Mouse (Mus musculus): ENCODE results near the gene Cyp2d9. TPM values are rescaled to one million over a fixed set of nuclear protein-coding genes. Genes with fewer than 3 reads are reported as not detected.
"Not testable (repeated sequence)": the region's sequence is repeated elsewhere in the genome, so short reads cannot be mapped to it uniquely, and the experiment has no call there.

The Cyp2d9 gene
- total RNA-seq, 2 experiments from 2014 or later = not detected

DNA sequence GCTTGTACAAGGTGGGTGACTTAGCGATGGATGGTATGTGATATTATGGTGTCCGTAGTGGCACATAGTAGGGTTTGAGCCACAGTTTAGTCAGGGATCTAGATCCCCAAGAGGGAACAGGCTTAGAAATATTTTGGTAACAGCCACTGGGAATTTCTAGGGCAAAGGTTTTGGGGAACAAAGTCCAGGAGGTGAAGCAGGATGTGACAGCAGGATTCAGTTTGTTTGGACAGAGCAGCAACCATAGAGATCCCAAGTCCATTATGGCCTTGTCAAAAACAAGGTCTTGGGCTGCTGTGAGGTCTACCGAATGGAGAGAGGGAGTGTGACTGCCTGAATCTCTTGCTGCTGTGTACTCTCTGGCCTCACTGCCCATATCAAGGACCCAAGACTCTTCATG lies 10.4 kb downstream of the Cyp2d9 start:
- intact Hi-C loops (cut with DNase I) = no loop called here
- DNase-seq = no peak

- DNase-seq = no peak
- intact Hi-C loops (cut with DNase I) = no loop called here
Measured at GRCm38 (mm10) chr15:82445196-82445595, 12.0 kb downstream of the Cyp2d9 start.

- DNase-seq; intact Hi-C loops (cut with DNase I): not testable (repeated sequence)
Measured at GRCm38 (mm10) chr15:82450045-82450444, 16.8 kb downstream of the Cyp2d9 start.

DNA sequence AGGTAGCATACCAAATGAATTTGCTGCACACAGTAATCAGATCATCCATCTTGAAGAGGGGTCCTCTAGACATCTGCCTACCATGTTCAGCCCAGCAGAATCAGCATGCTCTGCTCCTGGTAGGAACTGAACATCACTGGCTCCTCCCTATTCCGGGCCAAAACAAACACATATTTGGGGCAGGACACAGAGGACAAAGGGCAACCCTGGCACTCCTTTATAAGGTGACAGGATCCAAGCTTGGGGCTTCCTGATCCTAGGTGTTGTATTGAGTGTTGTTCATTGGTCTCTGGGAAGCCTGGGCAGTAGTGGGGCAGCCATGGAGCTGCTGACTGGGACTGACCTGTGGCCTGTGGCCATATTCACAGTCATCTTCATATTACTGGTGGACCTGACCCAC lies 18.9 kb downstream of the Cyp2d9 start:
- intact Hi-C loops (cut with DNase I); DNase-seq: not testable (repeated sequence)

- DNase-seq = not testable (repeated sequence)
Measured at GRCm38 (mm10) chr15:82453501-82453900, 20.3 kb downstream of the Cyp2d9 start.

GRCm38 (mm10) chr15:82456086-82456790 lies 23.0 kb downstream of the Cyp2d9 start:
- intact Hi-C loops (cut with DNase I); DNase-seq: not testable (repeated sequence)

More at GRCm38 (mm10) chr15:82453501-82453900, 20.3 kb downstream of the Cyp2d9 start:
- intact Hi-C loops (cut with DNase I) = not testable (repeated sequence)

GRCm38 (mm10) chr15:82457064-82458021 lies 24.1 kb downstream of the Cyp2d9 start:
- intact Hi-C loops (cut with DNase I) = no loop called here

GRCm38 (mm10) chr15:82459266-82459665 lies 26.0 kb downstream of the Cyp2d9 start:
- intact Hi-C loops (cut with DNase I); DNase-seq: not testable (repeated sequence)

More at GRCm38 (mm10) chr15:82457064-82458021, 24.1 kb downstream of the Cyp2d9 start:
- no peak for DNase-seq

DNA sequence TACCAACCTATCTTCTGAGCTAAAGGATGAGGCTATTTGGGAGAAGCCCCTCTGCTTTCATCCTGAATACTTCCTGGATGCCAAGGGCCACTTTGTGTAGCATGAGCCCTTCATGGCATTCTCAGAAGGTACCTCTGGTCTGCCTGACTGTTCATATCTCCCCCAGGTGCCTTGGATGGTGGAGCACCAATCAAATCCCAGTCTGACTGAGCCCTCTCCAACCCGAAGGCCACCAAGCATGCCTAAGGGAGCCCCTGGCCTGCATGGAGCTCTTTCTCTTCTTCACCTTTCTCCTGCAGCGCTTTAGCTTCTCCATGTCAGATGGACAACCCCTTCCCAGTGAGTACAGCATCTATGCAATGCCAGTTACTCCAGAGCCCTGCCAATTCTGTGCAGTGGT lies 31.5 kb downstream of the Cyp2d9 start:
- intact Hi-C loops (cut with DNase I) = no loop called here
- no peak for DNase-seq

GRCm38 (mm10) chr15:82494273-82494672 lies 61.0 kb downstream of the Cyp2d9 start:
- intact Hi-C loops (cut with DNase I); DNase-seq: not testable (repeated sequence)

Small RNAs within 50 kb of the gene (microRNA-seq; reads per million reads assigned to microRNA genes)
- 0 reads per million in 2 experiments for gene Gm25990
- gene Gm27331 = 0 reads per million in 2 experiments
- gene Gm27622 = 0 reads per million in 2 experiments
- 0 reads per million in 2 experiments for gene Gm27825
- 0 reads per million in 2 experiments for gene Mir7684

Other genes with a start within 250 kb of the Cyp2d9 start
- gene Shisa8, start 220.6 kb upstream of the Cyp2d9 start, total RNA-seq (2021) = not detected
- gene Tnfrsf13c, start 209.1 kb upstream of the Cyp2d9 start, total RNA-seq (2021) = not detected
- gene Cenpm, start 188.7 kb upstream of the Cyp2d9 start, total RNA-seq (2021) = under 1 TPM; 0.46 to 0.79 TPM
- not detected for gene 1500009C09Rik, start 181.0 kb upstream of the Cyp2d9 start, total RNA-seq (2021)
- under 1 TPM; 0.31 to 0.91 TPM for gene Sept3, start 158.5 kb upstream of the Cyp2d9 start, total RNA-seq (2021)
- gene Wbp2nl, start 134.5 kb upstream of the Cyp2d9 start, total RNA-seq (2021) = not detected
- 10 to 100 TPM; 10.3 to 13.2 TPM for gene Naga, start 94.5 kb upstream of the Cyp2d9 start, total RNA-seq (2021)
- under 1 TPM; 0.37 to 0.51 TPM for gene Pheta2, start 94.5 kb upstream of the Cyp2d9 start, total RNA-seq (2021)
- 100 to 1,000 TPM; 116 to 123 TPM for gene Smdt1, start 94.5 kb upstream of the Cyp2d9 start, total RNA-seq (2021)
- 100 to 1,000 TPM; 440 to 476 TPM for gene Ndufa6, start 79.1 kb upstream of the Cyp2d9 start, total RNA-seq (2021)
- gene Cyp2d22, start 53.2 kb upstream of the Cyp2d9 start, total RNA-seq (2021) = 10 to 100 TPM; 12.3 to 16.7 TPM
- not detected for gene Cyp2d11, start 39.4 kb upstream of the Cyp2d9 start, total RNA-seq (2021)
- gene Cyp2d10, start 26.2 kb upstream of the Cyp2d9 start, total RNA-seq (2021) = not detected
- not detected for gene Cyp2d12, start 121.6 kb downstream of the Cyp2d9 start, total RNA-seq (2021)
- not detected for gene Cyp2d34, start 187.5 kb downstream of the Cyp2d9 start, total RNA-seq (2021)

Data from gastrocnemius, postnatal 36 days (tissue).